Comparison of ENCODE assay signal across 24 mouse cellular contexts in genomic region chr10:12652988-12653387, GRCm38 (mm10).
A peak's percentile ranks its signal among the peaks of the same experiment; 100 is the strongest.
DNase-seq lines count a peak whose midpoint lies in the region; ATAC-seq and TF ChIP-seq lines count a peak whose summit lies in the region.
"Had no signal": no experiment of that assay in that cellular context is flagged by ENCODE, and none has a peak within 500 bp of the region (broad histone marks: within the 10 kb centered on the region; RNA-seq: fewer than 3 reads in every experiment).

No protein-coding gene starts in this region.

- H3K36me3 ChIP-seq in embryonic facial prominence, embryonic 12.5 days, result peaks cover 12% of the 10 kb centered on the region; the same call in 1 of the 2 replicates
- H3K36me3 ChIP-seq in embryonic facial prominence, embryonic 10.5 days (replicated peaks), result peaks cover 16% of the 10 kb centered on the region; the same call in 1 of the 2 replicates
- H3K36me3 ChIP-seq in limb, embryonic 12.5 days, result peaks cover 12% of the 10 kb centered on the region; the same call in 1 of the 2 replicates
- H3K36me3 ChIP-seq in limb, embryonic 10.5 days, result peaks cover 12% of the 10 kb centered on the region; the same call in 1 of the 2 replicates
- H3K36me3 ChIP-seq in lung, embryonic 15.5 days, result peaks cover 11% of the 10 kb centered on the region; the same call in 1 of the 2 replicates
- peaks cover 8% of the 10 kb centered on the region; the same call in 1 of the 2 replicates for H3K36me3 ChIP-seq in lung, postnatal 0 days (ENCODE audit: insufficient read depth, low read length)
- H3K36me3 ChIP-seq: forebrain, embryonic 15.5 days had no signal

- no peaks in the 10 kb centered on the region for H3K9me3 ChIP-seq in embryonic facial prominence, embryonic 12.5 days
- H3K9me3 ChIP-seq in embryonic facial prominence, embryonic 10.5 days, result no peaks in the 10 kb centered on the region
- no peaks in the 10 kb centered on the region for H3K9me3 ChIP-seq in limb, embryonic 12.5 days
- no peaks in the 10 kb centered on the region for H3K9me3 ChIP-seq in limb, embryonic 10.5 days (replicated peaks)
- H3K9me3 ChIP-seq in lung, embryonic 15.5 days, result no peaks in the 10 kb centered on the region
- no peaks in the 10 kb centered on the region for H3K9me3 ChIP-seq in lung, postnatal 0 days (ENCODE audit: low read length)
- H3K9me3 ChIP-seq: forebrain, embryonic 13.5 days; forebrain, embryonic 15.5 days; G1E had no signal

- no peak for TF ChIP-seq CTCF in lung, postnatal 0 days (IDR thresholded peaks at IDR 0.05)

- no peak for TF ChIP-seq EP300 in lung, postnatal 0 days (IDR thresholded peaks at IDR 0.05)

- H3K4me2 ChIP-seq in embryonic facial prominence, embryonic 12.5 days (replicated peaks), result no peak overlapping the region
- H3K4me2 ChIP-seq in limb, embryonic 12.5 days, result no peak overlapping the region
- H3K4me2 ChIP-seq in lung, embryonic 15.5 days, result no peak overlapping the region
- no peak overlapping the region for H3K4me2 ChIP-seq in lung, postnatal 0 days (replicated peaks; ENCODE audit: low read depth, low read length)
- H3K4me2 ChIP-seq: forebrain, embryonic 13.5 days; forebrain, embryonic 15.5 days had no signal

- no peak for ATAC-seq in embryonic facial prominence, embryonic 12.5 days (ENCODE audit: insufficient number of reproducible peaks, insufficient read depth, low FRiP score, low TSS enrichment)
- ATAC-seq in limb, embryonic 12.5 days (ENCODE audit: insufficient number of reproducible peaks, insufficient read depth, low FRiP score, low TSS enrichment, low read depth), result 0 out of 2 replicates have a peak, but pooled peaks have one; percentile 42
- ATAC-seq in lung, embryonic 15.5 days (ENCODE audit: borderline replicate concordance, extremely low read depth, low FRiP score, low TSS enrichment), result peak; percentile 67; the same call in 1 of the 2 replicates
- peak; percentile 53 for ATAC-seq in lung, postnatal 0 days
- ATAC-seq: activated CD4-positive, CD25-positive, alpha-beta regulatory T cell, adult 4 months; CD4-positive, CD25-positive, alpha-beta regulatory T cell, adult 4 months; forebrain, embryonic 13.5 days; forebrain, embryonic 15.5 days; Patski had no signal

- no peaks in the 10 kb centered on the region for H3K27me3 ChIP-seq in embryonic facial prominence, embryonic 12.5 days
- no peaks in the 10 kb centered on the region for H3K27me3 ChIP-seq in embryonic facial prominence, embryonic 10.5 days (replicated peaks; ENCODE audit: low read depth, poor library complexity, severe bottlenecking)
- no peaks in the 10 kb centered on the region for H3K27me3 ChIP-seq in limb, embryonic 12.5 days
- no peaks in the 10 kb centered on the region for H3K27me3 ChIP-seq in limb, embryonic 10.5 days (ENCODE audit: low read depth, poor library complexity, severe bottlenecking)
- no peaks in the 10 kb centered on the region for H3K27me3 ChIP-seq in lung, embryonic 15.5 days
- H3K27me3 ChIP-seq in lung, postnatal 0 days (replicated peaks; ENCODE audit: insufficient read depth, low read length), result no peaks in the 10 kb centered on the region
- H3K27me3 ChIP-seq: CH12.LX; forebrain, embryonic 13.5 days; forebrain, embryonic 15.5 days; Patski had no signal

- no peaks in the 10 kb centered on the region for H3K4me1 ChIP-seq in embryonic facial prominence, embryonic 12.5 days
- no peaks in the 10 kb centered on the region for H3K4me1 ChIP-seq in embryonic facial prominence, embryonic 10.5 days
- no peaks in the 10 kb centered on the region for H3K4me1 ChIP-seq in limb, embryonic 12.5 days (replicated peaks)
- no peaks in the 10 kb centered on the region for H3K4me1 ChIP-seq in limb, embryonic 10.5 days
- H3K4me1 ChIP-seq in lung, embryonic 15.5 days, result peaks cover 6% of the 10 kb centered on the region; the same call in 1 of the 2 replicates
- H3K4me1 ChIP-seq in lung, postnatal 0 days (ENCODE audit: insufficient read depth, low read depth, low read length), result no peaks in the 10 kb centered on the region
- H3K4me1 ChIP-seq: forebrain, embryonic 13.5 days; forebrain, embryonic 15.5 days had no signal

- DNase-seq in embryonic facial prominence, embryonic 10.5 days (ENCODE audit: low spot score), result no peak
- DNase-seq in limb, embryonic 10.5 days (ENCODE audit: low spot score), result no peak
- DNase-seq in lung, postnatal 14 days, result no peak
- peak; percentile 28 for DNase-seq in lung, postnatal 0 days (ENCODE audit: low spot score)
- no peak for DNase-seq in lung, postnatal 25 days (ENCODE audit: low spot score)
- DNase-seq: adrenal gland, adult 8-10 months; adrenal gland, postnatal 14 days; adrenal gland, postnatal 36 days; B cell, adult 2 months; cerebellum, adult 11-12 months; cerebellum, adult 2 months; cerebellum, adult 9-10 months; cerebellum, postnatal 10 days; cerebellum, postnatal 25 days had no signal

- WGBS in embryonic facial prominence, embryonic 12.5 days, result 72% methylated on average over 3 of the region's 3 CpGs
- 74% methylated on average over 3 of the region's 3 CpGs for WGBS in embryonic facial prominence, embryonic 10.5 days
- WGBS in limb, embryonic 12.5 days, result 70% methylated on average over 3 of the region's 3 CpGs
- WGBS in limb, embryonic 10.5 days, result 79% methylated on average over 3 of the region's 3 CpGs
- 31% methylated on average over 3 of the region's 3 CpGs for WGBS in lung, embryonic 15.5 days
- 46% methylated on average over 3 of the region's 3 CpGs for WGBS in lung, postnatal 0 days

- 0 out of 2 replicates have a peak overlapping the region, but pooled peaks have one; percentile 46 for H3K27ac ChIP-seq in embryonic facial prominence, embryonic 12.5 days
- H3K27ac ChIP-seq in embryonic facial prominence, embryonic 10.5 days (replicated peaks), result no peak overlapping the region
- H3K27ac ChIP-seq in limb, embryonic 12.5 days, result no peak overlapping the region
- no peak overlapping the region for H3K27ac ChIP-seq in limb, embryonic 10.5 days
- peak overlapping the region; percentile 34 for H3K27ac ChIP-seq in lung, embryonic 15.5 days
- H3K27ac ChIP-seq in lung, postnatal 0 days (ENCODE audit: low read length), result no peak overlapping the region
- H3K27ac ChIP-seq: forebrain, embryonic 13.5 days; forebrain, embryonic 15.5 days had no signal

- no peak overlapping the region for H3K4me3 ChIP-seq in embryonic facial prominence, embryonic 12.5 days
- H3K4me3 ChIP-seq in embryonic facial prominence, embryonic 10.5 days, result no peak overlapping the region
- no peak overlapping the region for H3K4me3 ChIP-seq in limb, embryonic 12.5 days (replicated peaks)
- no peak overlapping the region for H3K4me3 ChIP-seq in limb, embryonic 10.5 days
- H3K4me3 ChIP-seq in lung, embryonic 15.5 days, result no peak overlapping the region
- H3K4me3 ChIP-seq in lung, postnatal 0 days (ENCODE audit: low read depth, low read length), result no peak overlapping the region
- H3K4me3 ChIP-seq: forebrain, embryonic 13.5 days; forebrain, embryonic 15.5 days had no signal

- H3K9ac ChIP-seq in embryonic facial prominence, embryonic 12.5 days, result no peak overlapping the region
- no peak overlapping the region for H3K9ac ChIP-seq in limb, embryonic 12.5 days (replicated peaks)
- H3K9ac ChIP-seq in lung, embryonic 15.5 days, result no peak overlapping the region
- H3K9ac ChIP-seq in lung, postnatal 0 days (replicated peaks; ENCODE audit: low read depth), result no peak overlapping the region
- H3K9ac ChIP-seq: forebrain, embryonic 13.5 days; forebrain, embryonic 15.5 days had no signal

Comparison
In these comparisons a context has a peak if more than half of its experiments do, and no peak if none do; other contexts are left out.
1. H3K27ac ChIP-seq: peak in embryonic facial prominence, embryonic 12.5 days (single experiment) and lung, embryonic 15.5 days (single experiment); none in embryonic facial prominence, embryonic 10.5 days (single experiment), limb, embryonic 12.5 days (single experiment), limb, embryonic 10.5 days (single experiment) and lung, postnatal 0 days (single experiment).